Mouse (Mus musculus) cerebellum, adult 8-10 months (tissue): ENCODE data around the gene Wfikkn2.

ENCODE experiments used
- DNase-seq: peaks from one replicate; pipeline ENCODE4 v3.0.0; 2022

Wfikkn2 gene

GRCm38 (mm10) chr11:94189579-94189978 is 56.2 kb downstream of the Wfikkn2 start:
- DNase-seq = no peak
